21 mouse cellular contexts compared by ENCODE assay signal in genomic region chr17:9882639-9883226, GRCm38 (mm10).
DNase-seq lines count a peak whose midpoint lies in the region; ATAC-seq and TF ChIP-seq lines count a peak whose summit lies in the region.
"Had no signal": no experiment of that assay in that cellular context is flagged by ENCODE, and none has a peak within 500 bp of the region (broad histone marks: within the 10 kb centered on the region; RNA-seq: fewer than 3 reads in every experiment).

No protein-coding gene starts in this region.

- H3K4me2 ChIP-seq in embryonic facial prominence, embryonic 14.5 days (ENCODE audit: low read depth, low read length): no peak overlapping the region
- no peak overlapping the region for H3K4me2 ChIP-seq in hindbrain, embryonic 14.5 days (replicated peaks)
- H3K4me2 ChIP-seq in midbrain, postnatal 0 days (ENCODE audit: low read depth, low read length, poor library complexity, severe bottlenecking): no peak overlapping the region
- H3K4me2 ChIP-seq: embryonic facial prominence, embryonic 15.5 days; heart, embryonic 12.5 days; limb, embryonic 12.5 days had no signal

- no peak for DNase-seq in layer of hippocampus, adult 2 months (ENCODE audit: low spot score in 2 of 2)
- no peak for DNase-seq in layer of hippocampus, adult 8-10 months (ENCODE audit: low spot score in 2 of 2)
- peak; percentile 37 for DNase-seq in embryonic facial prominence, embryonic 14.5 days (ENCODE audit: low spot score)
- DNase-seq in hindbrain, embryonic 14.5 days (ENCODE audit: low spot score): no peak
- peak; percentile 35 for DNase-seq in midbrain, postnatal 0 days (ENCODE audit: low spot score)
- DNase-seq in gastrocnemius, postnatal 14 days: no peak
- DNase-seq in right cerebral cortex, postnatal 14 days: no peak
- DNase-seq: adrenal gland, postnatal 14 days; cerebellum, postnatal 10 days; gastrocnemius, postnatal 25 days; heart, postnatal 4 days; kidney, adult 18-20 months; kidney, postnatal 4 days; layer of hippocampus, postnatal 36 days had no signal

- 73% methylated on average over 9 of the region's 9 CpGs for WGBS in embryonic facial prominence, embryonic 14.5 days
- WGBS in hindbrain, embryonic 14.5 days: 19% methylated on average over 9 of the region's 9 CpGs
- WGBS in midbrain, postnatal 0 days: 26% methylated on average over 9 of the region's 9 CpGs

- H3K27me3 ChIP-seq in embryonic facial prominence, embryonic 14.5 days (replicated peaks; ENCODE audit: control insufficient read depth, insufficient read depth, low read length): no peaks in the 10 kb centered on the region
- H3K27me3 ChIP-seq in hindbrain, embryonic 14.5 days (ENCODE audit: control insufficient read depth, insufficient read depth, low read length): no peaks in the 10 kb centered on the region
- H3K27me3 ChIP-seq in midbrain, postnatal 0 days (ENCODE audit: insufficient read depth, low read length): no peaks in the 10 kb centered on the region
- H3K27me3 ChIP-seq: embryonic facial prominence, embryonic 15.5 days; heart, embryonic 12.5 days; limb, embryonic 12.5 days; megakaryocyte, embryonic 14.5 days had no signal

- no peaks in the 10 kb centered on the region for H3K9me3 ChIP-seq in embryonic facial prominence, embryonic 14.5 days (ENCODE audit: control insufficient read depth, low read length)
- no peaks in the 10 kb centered on the region for H3K9me3 ChIP-seq in hindbrain, embryonic 14.5 days (ENCODE audit: control insufficient read depth, low read length)
- no peaks in the 10 kb centered on the region for H3K9me3 ChIP-seq in midbrain, postnatal 0 days (ENCODE audit: low read length)
- H3K9me3 ChIP-seq: embryonic facial prominence, embryonic 15.5 days; heart, embryonic 12.5 days; limb, embryonic 12.5 days had no signal

- H3K36me3 ChIP-seq in embryonic facial prominence, embryonic 14.5 days (ENCODE audit: control insufficient read depth, insufficient read depth, low read length): no peaks in the 10 kb centered on the region
- H3K36me3 ChIP-seq in hindbrain, embryonic 14.5 days (replicated peaks; ENCODE audit: control insufficient read depth, insufficient read depth): no peaks in the 10 kb centered on the region
- H3K36me3 ChIP-seq in midbrain, postnatal 0 days (ENCODE audit: insufficient read depth, low read length): no peaks in the 10 kb centered on the region
- H3K36me3 ChIP-seq: embryonic facial prominence, embryonic 15.5 days; heart, embryonic 12.5 days; limb, embryonic 12.5 days had no signal

- no peak for TF ChIP-seq CTCF in layer of hippocampus, adult 2 months (conservative IDR thresholded peaks at IDR 0.05)
- no peak for TF ChIP-seq CTCF in midbrain, postnatal 0 days (IDR thresholded peaks at IDR 0.05)

- no peak for ATAC-seq in embryonic facial prominence, embryonic 14.5 days (ENCODE audit: low read depth)
- no peak for ATAC-seq in hindbrain, embryonic 14.5 days (ENCODE audit: low FRiP score)
- no peak for ATAC-seq in midbrain, postnatal 0 days (ENCODE audit: low FRiP score)
- no peak for ATAC-seq in erythroblast, adult 5-6 weeks (replicated peaks; ENCODE audit: low FRiP score, poor library complexity, severe bottlenecking)
- ATAC-seq: lung, postnatal 0 days had no signal

- H3K4me1 ChIP-seq in embryonic facial prominence, embryonic 14.5 days (ENCODE audit: control insufficient read depth, insufficient read depth, low read length): no peaks in the 10 kb centered on the region
- H3K4me1 ChIP-seq in hindbrain, embryonic 14.5 days (replicated peaks; ENCODE audit: control insufficient read depth, insufficient read depth, low read length): peaks cover 13% of the 10 kb centered on the region; the same call in 1 of the 2 replicates
- H3K4me1 ChIP-seq in midbrain, postnatal 0 days (ENCODE audit: insufficient read depth, low read length): no peaks in the 10 kb centered on the region
- H3K4me1 ChIP-seq: embryonic facial prominence, embryonic 15.5 days; megakaryocyte, embryonic 14.5 days had no signal

- H3K4me3 ChIP-seq in layer of hippocampus, adult 2 months: no peak overlapping the region
- no peak overlapping the region for H3K4me3 ChIP-seq in embryonic facial prominence, embryonic 14.5 days (ENCODE audit: low read depth, low read length)
- no peak overlapping the region for H3K4me3 ChIP-seq in hindbrain, embryonic 14.5 days (replicated peaks; ENCODE audit: low read length)
- no peak overlapping the region for H3K4me3 ChIP-seq in midbrain, postnatal 0 days (ENCODE audit: low read depth, low read length)
- H3K4me3 ChIP-seq: embryonic facial prominence, embryonic 15.5 days; heart, embryonic 12.5 days; limb, embryonic 12.5 days; megakaryocyte, embryonic 14.5 days had no signal

- H3K9ac ChIP-seq in embryonic facial prominence, embryonic 14.5 days (ENCODE audit: low read depth, low read length): no peak overlapping the region
- H3K9ac ChIP-seq in hindbrain, embryonic 14.5 days: no peak overlapping the region
- H3K9ac ChIP-seq in midbrain, postnatal 0 days (replicated peaks; ENCODE audit: low read length, poor library complexity, severe bottlenecking): no peak overlapping the region
- H3K9ac ChIP-seq: embryonic facial prominence, embryonic 15.5 days; heart, embryonic 12.5 days; limb, embryonic 12.5 days; liver, embryonic 14.5 days had no signal

- intact Hi-C loops in gastrocnemius, postnatal 14 days (cut with DNase I; ENCODE audit: low total_unique reads): no loop called here

- H3K27ac ChIP-seq in layer of hippocampus, adult 2 months: peak overlapping the region; percentile 58
- H3K27ac ChIP-seq in embryonic facial prominence, embryonic 14.5 days (replicated peaks; ENCODE audit: low read depth, low read length): no peak overlapping the region
- H3K27ac ChIP-seq in hindbrain, embryonic 14.5 days: peak overlapping the region; percentile 53; the same call in 1 of the 2 replicates
- H3K27ac ChIP-seq in midbrain, postnatal 0 days (ENCODE audit: low read depth, low read length): no peak overlapping the region
- H3K27ac ChIP-seq: embryonic facial prominence, embryonic 15.5 days; limb, embryonic 12.5 days; liver, embryonic 14.5 days had no signal

Comparison
In these comparisons a context has a peak if more than half of its experiments do, and no peak if none do; other contexts are left out.
1. DNase-seq: peak in embryonic facial prominence, embryonic 14.5 days (single experiment) and midbrain, postnatal 0 days (single experiment); none in layer of hippocampus, adult 2 months (0 of 2), layer of hippocampus, adult 8-10 months (0 of 2), hindbrain, embryonic 14.5 days (single experiment), gastrocnemius, postnatal 14 days (single experiment) and right cerebral cortex, postnatal 14 days (single experiment).
2. H3K27ac ChIP-seq: peak in layer of hippocampus, adult 2 months (single experiment) and hindbrain, embryonic 14.5 days (single experiment); none in embryonic facial prominence, embryonic 14.5 days (single experiment) and midbrain, postnatal 0 days (single experiment).